Mouse (Mus musculus) embryonic fibroblast, embryonic 13.5 days (primary cell): ENCODE results near the gene Atp6ap1. TPM values are rescaled to one million over a fixed set of nuclear protein-coding genes. Genes with fewer than 3 reads are reported as not detected.

Experiments used
- H3K27ac ChIP-seq: 2 replicates; pipeline ENCODE4 v1.5.1; 2012; ENCODE audit warnings: low read length, control low read depth, inconsistent platforms; ENCODE audit not compliant: insufficient read depth
- H3K4me1 ChIP-seq: 2 replicates; pipeline ENCODE4 v1.6.1; 2011; ENCODE audit warnings: low read length; ENCODE audit not compliant: control insufficient read depth, insufficient read depth
- H3K4me3 ChIP-seq: 2 replicates; pipeline ENCODE4 v1.5.1; 2011; ENCODE audit warnings: mild to moderate bottlenecking, control low read depth, low read length; ENCODE audit not compliant: insufficient read depth
- CTCF ChIP-seq: IDR thresholded peaks from 2 replicates; pipeline ENCODE4 v1.5.1; 2011; ENCODE audit warnings: mild to moderate bottlenecking, control low read depth, low read length, moderate library complexity, borderline replicate concordance; ENCODE audit not compliant: insufficient read depth
- POLR2A ChIP-seq: IDR thresholded peaks from 2 replicates; pipeline ENCODE4 v1.6.1; 2011; ENCODE audit warnings: low read depth, mild to moderate bottlenecking, control low read depth, low read length, moderate library complexity
- polyA plus RNA-seq: library from polyadenylated mRNA; stranded (reverse); fragments of >200 nt; gene quantifications from 2 replicates; pipeline ENCODE4 v1.2.4, GENCODE M21; 2011; ENCODE audit warnings: low read depth; ENCODE audit not compliant: missing spikeins, insufficient read length

The Atp6ap1 gene
- polyA plus RNA-seq, 1 experiment = 290 TPM

DNA sequence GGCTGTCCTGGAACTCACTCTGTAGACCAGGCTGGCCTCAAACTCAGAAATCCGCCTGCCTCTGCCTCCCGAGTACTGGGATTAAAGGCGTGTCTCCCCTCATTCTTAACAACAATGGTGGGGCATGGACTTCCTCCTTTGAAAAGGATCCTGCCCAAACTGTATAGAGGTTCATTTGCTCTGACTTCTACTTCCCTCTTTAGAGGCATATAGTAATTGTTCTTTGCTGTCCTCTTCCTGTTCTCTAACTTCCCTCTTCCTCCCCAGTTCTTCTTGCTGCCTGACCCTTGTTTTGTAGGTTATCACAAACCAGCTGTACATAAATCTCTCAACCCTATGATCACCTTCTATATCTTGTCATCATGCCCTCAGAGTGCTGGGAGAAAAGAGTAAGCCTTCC, 2.8 kb downstream of the Atp6ap1 start:
- Histone ChIP-seq H3K4me1 (no peaks in the 10 kb centered on the region; the same call in 1 of the 2 replicates), H3K4me3 (no peak overlapping the region), H3K27ac (no peak overlapping the region)
- TF ChIP-seq CTCF (no peak), POLR2A (no peak)

DNA sequence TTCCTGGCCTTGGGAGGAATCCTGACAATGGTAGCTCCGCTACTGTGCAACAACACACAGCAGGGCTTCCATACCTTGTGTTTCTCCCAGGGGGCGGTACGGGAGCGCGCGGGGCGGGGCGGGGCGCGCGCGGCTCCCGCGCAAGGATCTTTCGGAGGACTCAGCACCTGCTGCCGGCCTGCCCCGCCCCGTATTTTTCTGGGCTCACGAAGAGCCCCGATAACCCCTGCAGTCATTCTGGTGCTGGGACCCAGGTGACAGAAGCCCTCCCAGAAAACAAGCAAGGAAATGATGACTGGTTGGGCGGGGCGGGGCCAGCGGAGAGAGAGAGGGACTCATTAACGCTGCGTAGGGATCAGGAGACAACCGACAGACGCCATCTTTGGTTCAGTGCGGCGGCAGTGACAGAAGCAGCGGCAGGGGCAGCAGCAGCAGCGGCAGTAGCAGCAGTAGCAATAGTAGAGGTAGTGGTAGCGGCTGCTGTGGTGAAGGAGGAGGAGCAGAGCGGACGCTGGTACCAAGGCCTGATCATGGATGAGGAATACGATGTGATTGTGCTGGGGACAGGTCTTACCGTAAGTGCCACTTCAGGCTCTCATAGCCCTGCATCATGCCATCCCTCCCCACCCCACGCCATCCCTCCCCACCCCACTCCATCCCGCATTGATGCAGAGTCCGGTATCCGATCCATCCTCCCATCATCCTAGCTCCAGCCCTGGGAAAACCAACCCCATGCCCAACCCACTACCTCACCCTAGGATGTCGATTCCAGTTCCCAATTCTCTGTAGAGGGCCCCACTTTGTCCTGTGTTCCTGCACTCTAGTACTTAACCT, 8.2 kb downstream of the Atp6ap1 start, which contains the start of gene Gdi1:
TSS of gene Gdi1 (plus strand) at position 132 of the 834 bp plus-strand sequence.
- H3K4me1 ChIP-seq = no peaks in the 10 kb centered on the region
- H3K4me3 ChIP-seq = peak within 1 kb of the TSS; percentile 61
- peak; percentile 96 for TF ChIP-seq POLR2A
- no peak for TF ChIP-seq CTCF
- peak within 1 kb of the TSS; percentile 44 for H3K27ac ChIP-seq

DNA sequence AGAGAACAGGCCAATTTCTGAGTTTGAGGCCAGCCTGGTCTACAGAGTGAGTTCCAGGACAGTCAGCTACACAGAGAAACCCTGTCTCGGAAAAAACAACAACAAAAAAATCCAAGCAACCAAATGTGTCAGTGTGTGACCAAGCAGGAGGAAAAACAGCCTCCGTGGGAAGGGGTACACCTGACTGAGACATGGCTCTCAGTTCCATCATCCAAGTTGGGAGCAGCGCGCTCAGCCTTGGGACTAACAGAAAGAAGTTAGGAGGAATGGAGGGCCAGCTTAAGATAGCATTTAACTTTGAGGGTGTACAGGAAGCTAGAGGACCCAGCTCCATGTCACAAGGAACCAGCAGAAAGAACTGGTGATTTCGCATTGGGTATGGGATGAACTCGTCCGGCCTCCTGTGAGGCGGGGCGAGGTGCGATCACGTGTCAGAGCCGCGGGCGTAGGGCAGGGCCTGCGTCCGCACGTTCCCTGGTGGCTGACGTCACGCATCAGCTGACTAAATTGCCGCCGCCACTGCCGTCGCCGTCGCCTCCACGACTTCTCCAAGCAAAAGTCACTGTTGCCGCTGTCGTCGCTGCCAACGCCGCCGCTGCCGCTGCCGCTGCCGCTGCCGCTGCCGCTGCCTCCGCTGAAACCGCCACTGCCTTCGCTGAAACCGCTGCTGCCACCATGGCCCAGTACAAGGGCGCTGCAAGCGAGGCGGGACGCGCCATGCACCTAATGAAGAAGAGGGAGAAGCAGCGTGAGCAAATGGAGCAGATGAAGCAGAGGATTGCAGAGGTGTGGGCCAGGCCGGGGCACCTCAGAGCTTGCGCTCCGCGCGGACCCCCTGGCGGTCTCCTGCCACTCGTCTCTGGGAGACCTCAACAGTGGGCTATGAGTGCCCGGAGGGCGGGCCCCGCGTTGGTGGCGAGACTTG, 15.9 kb downstream of the Atp6ap1 start, which contains the start of gene Fam50a:
TSS of gene Fam50a (plus strand) at position 494 of the 925 bp plus-strand sequence.
- peak within 1 kb of the TSS; percentile 69 for H3K4me3 ChIP-seq
- H3K27ac ChIP-seq = peak within 1 kb of the TSS; percentile 63; the same call in 1 of the 2 replicates
- H3K4me1 ChIP-seq = no peaks in the 10 kb centered on the region; the same call in 1 of the 2 replicates
- TF ChIP-seq POLR2A (no peak; the same call in 1 of the 2 replicates), CTCF (no peak)

DNA sequence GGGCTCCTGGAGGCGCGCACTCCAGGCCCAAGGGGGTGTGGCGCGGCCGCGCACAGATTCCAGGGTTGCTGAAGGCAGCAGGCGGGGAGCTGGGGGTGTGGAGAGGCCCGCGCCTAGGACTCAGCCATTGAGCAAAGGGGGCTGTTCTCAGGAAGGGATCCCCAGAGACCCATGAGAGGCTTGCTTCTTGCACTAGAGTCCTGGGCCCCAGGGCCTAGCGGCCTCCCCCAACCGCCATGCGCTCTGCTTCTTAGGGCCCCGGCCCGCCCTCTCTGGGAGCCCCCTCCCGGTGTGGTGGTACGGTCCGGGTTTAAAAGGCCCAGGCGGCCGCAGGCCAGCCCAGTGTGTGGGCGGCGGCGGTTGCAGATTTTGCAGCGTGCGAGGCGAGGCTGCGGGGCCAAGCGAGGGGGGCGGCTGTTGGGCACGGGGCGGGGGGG, 31.8 kb downstream of the Atp6ap1 start, which contains the start of gene Plxna3:
TSS of gene Plxna3 (plus strand) at position 342 of the 437 bp plus-strand sequence.
- TF ChIP-seq POLR2A (peak; percentile 52), CTCF (no peak)

DNA sequence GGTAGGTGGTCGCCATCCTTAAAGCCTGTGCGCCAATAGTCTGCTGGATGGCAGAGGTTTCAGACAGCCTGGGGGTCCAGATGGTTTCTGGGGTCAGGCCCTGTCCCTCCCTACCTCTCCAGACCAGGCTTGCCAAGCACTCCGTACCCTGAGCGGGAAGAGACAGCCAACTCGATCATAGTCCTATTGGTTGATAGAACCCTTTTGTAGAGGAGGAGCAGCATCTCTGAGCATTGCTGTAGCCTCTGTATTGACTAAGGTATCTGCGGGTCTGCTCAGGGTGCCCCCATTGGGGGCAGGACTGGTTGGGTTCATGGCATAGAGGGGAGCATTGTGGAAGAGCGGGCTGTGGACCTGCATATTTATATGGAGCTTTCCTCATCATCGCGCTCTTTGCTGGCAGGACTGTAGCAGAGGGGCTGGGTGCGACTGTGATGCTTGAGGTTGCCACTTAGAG, 32.3 kb downstream of the Atp6ap1 start:
- Histone ChIP-seq H3K27ac (no peak overlapping the region), H3K4me1 (no peaks in the 10 kb centered on the region; the same call in 1 of the 2 replicates), H3K4me3 (peak overlapping the region; percentile 56)
- TF ChIP-seq POLR2A (no peak), CTCF (no peak)

More for the DNA sequence above, 31.8 kb downstream of the Atp6ap1 start, which contains the start of gene Plxna3:
- Histone ChIP-seq H3K27ac (peak within 1 kb of the TSS; percentile 63; the same call in 1 of the 2 replicates), H3K4me1 (no peaks in the 10 kb centered on the region; the same call in 1 of the 2 replicates), H3K4me3 (peak within 1 kb of the TSS; percentile 56)

GRCm38 (mm10) chrX:74330166-74330930, 33.5 kb downstream of the Atp6ap1 start:
- TF ChIP-seq POLR2A (no peak), CTCF (no peak)
- Histone ChIP-seq H3K27ac (no peak overlapping the region), H3K4me3 (peak overlapping the region; percentile 56), H3K4me1 (no peaks in the 10 kb centered on the region; the same call in 1 of the 2 replicates)

GRCm38 (mm10) chrX:74352645-74353466, 56.0 kb downstream of the Atp6ap1 start:
- Histone ChIP-seq H3K4me1 (no peaks in the 10 kb centered on the region), H3K4me3 (peak overlapping the region; percentile 70), H3K27ac (peak overlapping the region; percentile 4; the same call in 1 of the 2 replicates)
- TF ChIP-seq POLR2A (peak; percentile 40; the same call in 1 of the 2 replicates), CTCF (no peak)

DNA sequence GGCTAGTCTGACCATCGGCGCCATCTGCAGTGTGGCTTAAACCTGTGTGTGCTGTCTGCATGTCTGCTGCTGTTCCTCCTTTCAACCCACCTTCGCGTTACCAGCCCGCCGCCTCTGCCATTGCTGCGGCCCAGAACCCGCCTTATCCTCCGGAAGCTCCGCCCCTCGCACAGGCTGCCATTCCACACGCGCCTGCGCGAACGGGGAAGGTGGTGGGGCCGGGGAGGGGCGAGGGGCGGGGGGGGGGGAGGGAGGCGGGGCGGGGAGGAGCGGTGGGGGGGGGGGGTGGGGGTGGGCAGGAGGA, 56.5 kb downstream of the Atp6ap1 start, which contains the start of gene Lage3:
TSS of gene Lage3 (minus strand) at position 152 of the 304 bp plus-strand sequence.
- Histone ChIP-seq H3K27ac (peak within 1 kb of the TSS; percentile 4; the same call in 1 of the 2 replicates), H3K4me3 (peak within 1 kb of the TSS; percentile 70), H3K4me1 (no peaks in the 10 kb centered on the region)
- TF ChIP-seq CTCF (no peak), POLR2A (peak; percentile 87)

Other genes with a start within 250 kb of the Atp6ap1 start
- not detected in 2 replicates for gene Opn1mw, start 169.6 kb upstream of the Atp6ap1 start, polyA plus RNA-seq
- 19.0 and 21.0 TPM in 2 replicates for gene Mecp2, start 161.7 kb upstream of the Atp6ap1 start, polyA plus RNA-seq
- gene Tex28, start 129.3 kb upstream of the Atp6ap1 start, polyA plus RNA-seq = not detected in 2 replicates
- not detected in 2 replicates for gene Tktl1, start 119.8 kb upstream of the Atp6ap1 start, polyA plus RNA-seq
- 1,955 and 2,266 TPM in 2 replicates for gene Flna, start 47.3 kb upstream of the Atp6ap1 start, polyA plus RNA-seq
- gene Emd, start 42.4 kb upstream of the Atp6ap1 start, polyA plus RNA-seq = 195 and 206 TPM in 2 replicates
- 311 and 352 TPM in 2 replicates for gene Rpl10, start 26.3 kb upstream of the Atp6ap1 start, polyA plus RNA-seq
- gene Taz, start 15.2 kb upstream of the Atp6ap1 start, polyA plus RNA-seq = 43.2 and 52.9 TPM in 2 replicates
- gene Dnase1l1, start 14.8 kb upstream of the Atp6ap1 start, polyA plus RNA-seq = 8.0 and 12.1 TPM in 2 replicates
- gene Gdi1, start 7.9 kb downstream of the Atp6ap1 start, polyA plus RNA-seq = 184 and 194 TPM in 2 replicates
- gene Fam50a, start 15.9 kb downstream of the Atp6ap1 start, polyA plus RNA-seq = 53.9 and 54.0 TPM in 2 replicates
- 39.7 and 53.1 TPM in 2 replicates for gene Plxna3, start 32.0 kb downstream of the Atp6ap1 start, polyA plus RNA-seq
- 56.1 and 62.9 TPM in 2 replicates for gene Lage3, start 56.5 kb downstream of the Atp6ap1 start, polyA plus RNA-seq
- gene Ubl4a, start 76.1 kb downstream of the Atp6ap1 start, polyA plus RNA-seq = 47.0 and 62.6 TPM in 2 replicates
- 20.6 and 22.4 TPM in 2 replicates for gene Slc10a3, start 76.3 kb downstream of the Atp6ap1 start, polyA plus RNA-seq
- 23.5 and 30.6 TPM in 2 replicates for gene Fam3a, start 96.2 kb downstream of the Atp6ap1 start, polyA plus RNA-seq
- gene Ikbkg, start 96.2 kb downstream of the Atp6ap1 start, polyA plus RNA-seq = 36.8 and 57.9 TPM in 2 replicates
- gene G6pdx, start 132.1 kb downstream of the Atp6ap1 start, polyA plus RNA-seq = 58.1 and 65.0 TPM in 2 replicates
- gene Gm6880, start 184.3 kb downstream of the Atp6ap1 start, polyA plus RNA-seq = not detected in 2 replicates